Mouse (Mus musculus) 416B (cell line): Measurements from ENCODE around the gene C130032M10Rik.

ENCODE experiments used
- DNase-seq: peaks from one replicate; pipeline ENCODE4 v3.0.0; 2011; ENCODE audit warnings: low read depth

Gene C130032M10Rik

GRCm38 (mm10) chr9:114549117-114549516 is 33.6 kb downstream of the C130032M10Rik start:
- DNase-seq, result no peak

- DNase-seq, result no peak
Observed at GRCm38 (mm10) chr9:114550033-114550432, 34.5 kb downstream of the C130032M10Rik start.

DNA sequence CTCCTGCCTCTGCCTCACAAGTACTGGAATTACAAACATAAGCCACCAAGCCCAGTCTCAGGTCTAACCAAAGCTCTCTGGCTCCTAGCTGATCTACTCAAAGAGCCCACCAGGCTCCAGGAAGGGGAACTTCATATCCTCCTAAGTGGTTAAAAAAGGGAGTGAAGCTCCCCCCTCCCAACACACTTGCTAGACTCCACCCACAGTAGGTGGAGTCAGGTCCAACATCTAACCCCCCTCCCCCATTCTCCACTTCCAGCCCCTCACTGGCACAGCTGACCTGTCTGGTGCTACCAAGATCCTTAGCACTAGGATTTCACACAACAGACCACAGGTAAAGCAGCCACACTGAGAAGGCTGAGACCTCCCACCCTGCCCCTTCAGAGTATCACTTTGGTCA is 38.3 kb downstream of the C130032M10Rik start:
- no peak for DNase-seq

GRCm38 (mm10) chr9:114554355-114554979 is 39.0 kb downstream of the C130032M10Rik start:
- no peak for DNase-seq

GRCm38 (mm10) chr9:114556276-114556855 is 40.9 kb downstream of the C130032M10Rik start:
- no peak for DNase-seq

DNA sequence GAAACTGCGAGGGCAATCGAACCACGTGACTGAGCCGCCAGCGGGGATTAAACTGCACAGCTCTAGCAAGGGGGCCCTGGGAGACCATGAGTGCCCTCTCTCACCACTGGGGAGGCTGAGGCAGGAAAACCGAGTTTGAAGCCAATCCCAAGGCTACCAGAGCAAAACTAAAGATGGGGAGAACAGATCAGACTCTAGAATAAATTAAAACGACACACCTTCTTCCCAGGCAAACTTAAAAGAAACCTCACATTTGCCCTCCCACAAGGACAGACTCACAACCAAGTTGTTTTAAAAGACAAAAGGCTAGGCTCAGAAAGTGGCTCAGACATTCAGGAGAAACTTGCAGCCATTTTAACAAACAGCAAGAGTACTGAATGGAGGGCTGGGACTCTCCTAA is 41.6 kb downstream of the C130032M10Rik start:
- no peak for DNase-seq

DNA sequence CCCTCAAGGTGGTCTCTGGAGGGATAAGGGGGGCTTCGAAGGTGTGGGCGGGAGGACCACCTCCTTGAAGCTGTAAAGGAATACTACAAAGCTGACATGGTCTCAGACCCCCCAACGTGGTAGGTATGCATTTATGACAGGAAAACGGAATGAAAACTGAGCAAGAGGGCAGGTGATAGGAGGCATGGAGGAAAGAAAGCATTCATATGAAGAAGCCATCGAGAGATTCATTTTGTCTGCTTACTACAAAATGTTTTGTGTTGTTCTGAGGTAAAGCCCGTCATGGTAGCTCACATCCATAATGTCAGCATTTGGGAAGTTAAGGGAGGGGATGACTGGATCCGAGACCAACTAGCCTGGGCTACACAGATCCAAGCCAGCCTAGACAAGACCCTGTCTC is 44.6 kb downstream of the C130032M10Rik start:
- DNase-seq, result no peak

DNA sequence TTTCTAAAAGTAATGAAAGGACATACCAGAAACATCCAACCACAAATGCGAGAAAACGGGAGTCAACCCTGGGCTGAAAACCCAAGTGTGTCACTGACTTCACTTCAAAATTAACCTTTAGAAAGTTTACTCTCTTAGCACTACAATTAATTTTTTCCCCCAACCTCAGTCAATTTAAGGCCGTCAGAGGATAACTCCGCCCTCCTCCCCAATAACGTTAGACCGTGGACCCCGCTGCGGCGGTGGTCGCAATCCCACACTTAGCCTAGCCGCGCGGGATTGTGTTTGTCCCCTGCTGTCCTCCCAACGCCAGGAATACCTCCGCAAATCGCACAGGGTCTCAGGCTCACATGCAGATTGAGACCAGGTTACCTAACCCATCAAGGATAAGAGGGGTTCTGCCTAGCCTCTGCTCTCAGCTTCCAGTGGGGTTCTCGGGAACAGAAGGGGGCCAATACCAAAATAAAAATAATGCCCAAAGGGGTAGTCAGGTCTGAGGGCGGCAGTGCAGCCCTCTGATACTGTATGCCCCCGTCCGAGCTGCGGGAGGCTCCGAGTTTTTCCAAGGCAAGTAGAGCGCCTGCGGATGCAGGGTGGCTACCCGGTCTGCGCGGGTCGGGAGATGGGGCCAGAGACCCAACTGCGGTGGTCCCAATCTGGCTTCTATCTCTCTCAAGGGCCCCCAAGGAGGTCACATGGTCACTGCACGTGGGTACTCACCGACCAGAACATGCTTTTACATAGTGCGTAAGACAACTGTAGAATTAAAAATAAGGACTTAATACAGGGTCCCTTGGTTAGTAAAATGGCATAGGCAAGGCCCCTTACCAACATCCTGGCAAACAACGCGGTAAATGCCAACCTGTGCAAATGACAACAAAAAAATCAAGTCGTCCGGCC is 45.5 kb downstream of the C130032M10Rik start:
- DNase-seq, result no peak

GRCm38 (mm10) chr9:114561671-114561971 is 46.1 kb downstream of the C130032M10Rik start:
- no peak for DNase-seq

- DNase-seq, result no peak
Observed at GRCm38 (mm10) chr9:114562031-114562918, 46.8 kb downstream of the C130032M10Rik start.

- no peak for DNase-seq
Observed at GRCm38 (mm10) chr9:114562919-114563751, 47.6 kb downstream of the C130032M10Rik start.

- DNase-seq, result no peak
Observed at GRCm38 (mm10) chr9:114563761-114564606, 48.5 kb downstream of the C130032M10Rik start, which contains the start of gene Trim71. TSS of gene Trim71 (minus strand) at chr9:114564369.

DNA sequence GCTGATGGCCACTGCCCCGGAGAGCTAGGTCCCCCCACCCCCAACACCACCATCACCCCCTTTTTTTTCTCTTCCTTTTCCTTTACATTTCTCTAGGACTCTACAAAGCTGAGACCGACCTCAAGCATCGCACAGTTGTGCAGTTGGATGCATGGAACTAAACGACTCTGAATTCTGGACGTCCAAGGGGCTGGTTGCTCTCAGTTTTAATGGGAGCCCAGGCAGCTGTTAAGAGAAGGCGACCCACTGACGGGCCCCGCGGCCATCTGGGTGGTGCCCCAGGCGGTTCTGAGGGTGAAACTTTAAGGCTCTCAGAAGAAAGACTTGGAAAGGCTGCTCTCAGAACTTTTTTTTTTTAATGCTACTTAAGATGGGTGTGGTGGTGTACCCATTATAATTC is 49.2 kb downstream of the C130032M10Rik start:
- DNase-seq, result no peak
